Mouse (Mus musculus): ENCODE measurements at regions not wholly inside any gene's neighbourhood (a gene's known extent, or its start where the extent isn't known, plus 50 kb on each side); places are given as distances from the start of the nearest gene placed in this dataset.

- TF ChIP-seq CTCF (IDR thresholded peaks at IDR 0.05; ENCODE audit: extremely low read depth, insufficient read length, insufficient replicate concordance, low read depth, low read length) (no peak), POLR2A (IDR thresholded peaks at IDR 0.05; ENCODE audit: low read depth, low read length) (no peak)
- WGBS = 83% methylated on average over 3 of the region's 3 CpGs
- Histone ChIP-seq H3K36me3 (ENCODE audit: control insufficient read depth, insufficient read depth, low read length) (no peaks in the 10 kb centered on the region), H3K4me3 (ENCODE audit: low read depth, low read length) (no peak overlapping the region), H3K27me3 (ENCODE audit: control insufficient read depth, insufficient read depth, low read length) (no peaks in the 10 kb centered on the region), H3K27ac (ENCODE audit: insufficient read depth, low read depth, low read length) (no peak overlapping the region), H3K4me1 (ENCODE audit: control insufficient read depth, insufficient read depth, insufficient read length, low read length) (no peaks in the 10 kb centered on the region)
Measured at GRCm38 (mm10) chr7:40290166-40290565, 608.0 kb upstream of the Vstm2b start.

- no peaks in the 10 kb centered on the region for H3K27me3 ChIP-seq (ENCODE audit: control insufficient read depth, insufficient read depth, low read length)
- H3K36me3 ChIP-seq (ENCODE audit: control insufficient read depth, insufficient read depth, low read length) = no peaks in the 10 kb centered on the region
- H3K4me3 ChIP-seq (ENCODE audit: low read depth, low read length) = no peak overlapping the region
- no peaks in the 10 kb centered on the region for H3K4me1 ChIP-seq (ENCODE audit: control insufficient read depth, insufficient read depth, insufficient read length, low read length)
- H3K27ac ChIP-seq (ENCODE audit: insufficient read depth, low read depth, low read length) = no peak overlapping the region
- TF ChIP-seq POLR2A (IDR thresholded peaks at IDR 0.05; ENCODE audit: low read depth, low read length) = no peak
- no peak for TF ChIP-seq CTCF (IDR thresholded peaks at IDR 0.05; ENCODE audit: extremely low read depth, insufficient read length, insufficient replicate concordance, low read depth, low read length)
- 23% methylated on average over 2 of the region's 2 CpGs for WGBS
Measured at GRCm38 (mm10) chr7:40310558-40310957, 587.6 kb upstream of the Vstm2b start.

DNA sequence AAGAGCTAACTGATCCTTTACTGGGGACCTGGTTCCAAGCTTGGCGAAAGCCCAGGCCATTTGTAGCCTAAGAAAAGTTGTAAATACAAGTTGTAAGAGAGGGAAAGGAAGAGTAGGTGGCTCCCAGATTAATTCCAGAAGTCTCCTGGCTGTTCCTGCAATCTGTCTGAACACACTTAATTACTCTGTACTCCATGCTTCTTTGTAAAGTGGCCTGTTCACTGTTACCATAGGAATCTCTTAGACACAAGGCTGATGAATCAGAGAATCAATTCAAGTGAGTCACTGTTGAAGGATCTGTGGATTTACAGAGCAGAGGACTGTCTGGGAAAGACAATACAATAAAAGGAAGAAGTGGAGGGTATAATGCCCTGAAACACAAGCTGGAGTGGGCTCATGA, 577.0 kb upstream of the Vstm2b start:
- WGBS = 65% methylated on average over 1 of the region's 1 CpGs
- no peaks in the 10 kb centered on the region for H3K4me1 ChIP-seq (ENCODE audit: control insufficient read depth, insufficient read depth, insufficient read length, low read length)

DNA sequence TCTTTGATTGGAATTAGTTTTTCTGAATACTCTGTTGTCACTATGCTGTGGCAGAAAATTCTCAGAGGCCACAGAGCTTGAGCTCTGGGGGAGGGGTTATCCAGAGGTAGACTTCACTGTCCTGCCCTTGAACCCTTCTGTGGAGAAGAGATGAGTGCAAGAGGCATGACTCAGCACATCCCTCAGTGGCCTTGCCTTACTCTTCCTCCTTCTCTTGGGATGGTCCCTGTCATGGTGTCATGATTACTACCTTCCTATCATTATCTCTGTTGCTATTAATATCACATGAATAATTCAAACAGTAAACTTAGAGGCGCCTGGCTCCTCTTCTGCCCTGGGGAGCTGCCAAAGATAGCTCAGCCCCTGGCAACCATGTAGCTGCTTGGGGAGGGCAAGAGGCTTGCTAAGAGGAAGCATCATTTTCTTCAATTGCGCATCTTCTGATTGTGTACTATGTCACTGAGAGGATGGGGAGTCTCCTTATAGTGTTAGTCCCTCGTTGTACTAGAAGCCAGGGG, 572.9 kb upstream of the Vstm2b start:
- TF ChIP-seq POLR2A (IDR thresholded peaks at IDR 0.05; ENCODE audit: low read depth, low read length) = no peak
- TF ChIP-seq CTCF (IDR thresholded peaks at IDR 0.05; ENCODE audit: extremely low read depth, insufficient read length, insufficient replicate concordance, low read depth, low read length) = no peak
- no peak overlapping the region for H3K4me3 ChIP-seq (ENCODE audit: low read depth, low read length)
- H3K36me3 ChIP-seq (ENCODE audit: control insufficient read depth, insufficient read depth, low read length) = no peaks in the 10 kb centered on the region
- H3K27ac ChIP-seq (ENCODE audit: insufficient read depth, low read depth, low read length) = no peak overlapping the region
- H3K27me3 ChIP-seq (ENCODE audit: control insufficient read depth, insufficient read depth, low read length) = no peaks in the 10 kb centered on the region
- WGBS = 66% methylated on average over 3 of the region's 3 CpGs
- H3K4me1 ChIP-seq (ENCODE audit: control insufficient read depth, insufficient read depth, insufficient read length, low read length) = no peaks in the 10 kb centered on the region

More for the DNA sequence above, 577.0 kb upstream of the Vstm2b start:
- no peaks in the 10 kb centered on the region for H3K27me3 ChIP-seq (ENCODE audit: control insufficient read depth, insufficient read depth, low read length)
- TF ChIP-seq POLR2A (IDR thresholded peaks at IDR 0.05; ENCODE audit: low read depth, low read length) = no peak
- TF ChIP-seq CTCF (IDR thresholded peaks at IDR 0.05; ENCODE audit: extremely low read depth, insufficient read length, insufficient replicate concordance, low read depth, low read length) = no peak
- no peak overlapping the region for H3K27ac ChIP-seq (ENCODE audit: insufficient read depth, low read depth, low read length)
- no peaks in the 10 kb centered on the region for H3K36me3 ChIP-seq (ENCODE audit: control insufficient read depth, insufficient read depth, low read length)
- no peak overlapping the region for H3K4me3 ChIP-seq (ENCODE audit: low read depth, low read length)

DNA sequence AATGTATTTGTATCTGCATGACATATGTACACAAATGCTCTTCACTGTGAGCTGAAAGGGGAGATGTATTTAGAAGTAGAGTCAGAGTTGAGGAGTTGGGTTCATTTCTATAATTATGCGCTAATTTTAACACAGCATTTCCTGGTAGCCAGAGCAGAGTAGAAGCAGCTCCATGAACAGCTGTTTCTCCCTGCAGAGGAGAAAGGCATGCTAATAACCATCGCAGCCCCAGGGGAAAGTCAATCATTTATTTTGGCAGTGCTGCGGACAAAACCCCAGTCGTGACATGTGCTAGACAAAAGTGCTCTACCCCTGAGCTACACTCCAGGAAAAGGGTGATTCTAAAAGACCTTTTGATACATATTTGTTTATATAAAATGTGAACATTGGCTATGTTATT, 565.7 kb upstream of the Vstm2b start:
- no peak for TF ChIP-seq POLR2A (IDR thresholded peaks at IDR 0.05; ENCODE audit: low read depth, low read length)
- TF ChIP-seq CTCF (IDR thresholded peaks at IDR 0.05; ENCODE audit: extremely low read depth, insufficient read length, insufficient replicate concordance, low read depth, low read length) = no peak
- no peak overlapping the region for H3K27ac ChIP-seq (ENCODE audit: insufficient read depth, low read depth, low read length)
- no peaks in the 10 kb centered on the region for H3K36me3 ChIP-seq (ENCODE audit: control insufficient read depth, insufficient read depth, low read length)
- no peaks in the 10 kb centered on the region for H3K4me1 ChIP-seq (ENCODE audit: control insufficient read depth, insufficient read depth, insufficient read length, low read length)
- no peaks in the 10 kb centered on the region for H3K27me3 ChIP-seq (ENCODE audit: control insufficient read depth, insufficient read depth, low read length)
- H3K4me3 ChIP-seq (ENCODE audit: low read depth, low read length) = no peak overlapping the region
- 49% methylated on average over 4 of the region's 4 CpGs for WGBS

DNA sequence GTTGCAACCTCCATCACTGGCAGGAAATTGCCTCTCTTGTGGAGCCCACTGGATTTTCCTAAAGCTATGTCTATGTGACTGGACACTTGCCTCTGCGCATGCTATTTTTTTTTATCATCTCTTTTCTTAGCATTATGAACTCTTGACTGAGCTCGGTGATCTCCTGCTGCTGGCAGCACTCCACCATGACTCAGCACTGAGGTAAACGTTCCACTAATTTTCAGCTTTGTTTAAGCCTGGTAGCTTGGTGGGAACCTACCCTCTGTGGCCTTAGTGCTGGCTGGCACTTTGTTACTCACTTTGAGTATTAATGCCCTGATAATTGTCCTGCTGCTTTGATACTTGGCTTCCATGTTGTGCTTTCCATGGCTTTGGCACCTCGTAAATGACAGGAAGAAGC, 545.8 kb upstream of the Vstm2b start:
- H3K4me3 ChIP-seq (ENCODE audit: low read depth, low read length) = no peak overlapping the region
- TF ChIP-seq POLR2A (IDR thresholded peaks at IDR 0.05; ENCODE audit: low read depth, low read length) = no peak
- TF ChIP-seq CTCF (IDR thresholded peaks at IDR 0.05; ENCODE audit: extremely low read depth, insufficient read length, insufficient replicate concordance, low read depth, low read length) = no peak
- no peak overlapping the region for H3K27ac ChIP-seq (ENCODE audit: insufficient read depth, low read depth, low read length)
- H3K27me3 ChIP-seq (ENCODE audit: control insufficient read depth, insufficient read depth, low read length) = no peaks in the 10 kb centered on the region
- 43% methylated on average over 4 of the region's 4 CpGs for WGBS
- H3K36me3 ChIP-seq (ENCODE audit: control insufficient read depth, insufficient read depth, low read length) = no peaks in the 10 kb centered on the region
- H3K4me1 ChIP-seq (ENCODE audit: control insufficient read depth, insufficient read depth, insufficient read length, low read length) = no peaks in the 10 kb centered on the region

- Histone ChIP-seq H3K27ac (ENCODE audit: insufficient read depth, low read depth, low read length) (no peak overlapping the region), H3K4me3 (ENCODE audit: low read depth, low read length) (no peak overlapping the region), H3K27me3 (ENCODE audit: control insufficient read depth, insufficient read depth, low read length) (no peaks in the 10 kb centered on the region), H3K36me3 (ENCODE audit: control insufficient read depth, insufficient read depth, low read length) (no peaks in the 10 kb centered on the region), H3K4me1 (ENCODE audit: control insufficient read depth, insufficient read depth, insufficient read length, low read length) (no peaks in the 10 kb centered on the region)
- TF ChIP-seq CTCF (IDR thresholded peaks at IDR 0.05; ENCODE audit: extremely low read depth, insufficient read length, insufficient replicate concordance, low read depth, low read length) (no peak), POLR2A (IDR thresholded peaks at IDR 0.05; ENCODE audit: low read depth, low read length) (no peak)
- WGBS = 21% methylated on average over 2 of the region's 2 CpGs
Measured at GRCm38 (mm10) chr7:40362719-40363118, 535.4 kb upstream of the Vstm2b start.

Measured in small intestine, adult 2 months (tissue).